Mouse (Mus musculus): ENCODE results near the gene Sspo. TPM values are rescaled to one million over a fixed set of nuclear protein-coding genes. Genes with fewer than 3 reads are reported as not detected.

The Sspo gene
- polyA plus RNA-seq, 1 experiment from 2014 or later: 0.46 TPM

- Histone ChIP-seq H3K4me1 (0 out of 2 replicates have a peak, but pooled peaks cover 3% of the 10 kb centered on the region), H3K9me3 (no peaks in the 10 kb centered on the region), H3K36me3 (replicated peaks) (peaks cover 13% of the 10 kb centered on the region), H3K27ac (no peak overlapping the region), H3K27me3 (replicated peaks) (no peaks in the 10 kb centered on the region), H3K4me3 (no peak overlapping the region), H3K9ac (no peak overlapping the region), H3K4me2 (no peak overlapping the region)
- 10% methylated on average over 2 of the region's 2 CpGs for WGBS
- ATAC-seq (replicated peaks): no peak; the same call in 1 of the 2 replicates
Measured at GRCm38 (mm10) chr6:48420647-48421046, 27.4 kb upstream of the Sspo start.

GRCm38 (mm10) chr6:48423336-48423735 is 24.7 kb upstream of the Sspo start:
- no peak for ATAC-seq (replicated peaks)
- Histone ChIP-seq H3K27me3 (replicated peaks) (no peaks in the 10 kb centered on the region), H3K9ac (no peak overlapping the region), H3K27ac (no peak overlapping the region), H3K9me3 (no peaks in the 10 kb centered on the region), H3K36me3 (replicated peaks) (no peaks in the 10 kb centered on the region), H3K4me1 (0 out of 2 replicates have a peak, but pooled peaks cover 3% of the 10 kb centered on the region), H3K4me2 (no peak overlapping the region), H3K4me3 (no peak overlapping the region)
- WGBS: 83% methylated on average over 3 of the region's 3 CpGs

GRCm38 (mm10) chr6:48424074-48424473 is 24.0 kb upstream of the Sspo start:
- no peak for ATAC-seq (replicated peaks)

DNA sequence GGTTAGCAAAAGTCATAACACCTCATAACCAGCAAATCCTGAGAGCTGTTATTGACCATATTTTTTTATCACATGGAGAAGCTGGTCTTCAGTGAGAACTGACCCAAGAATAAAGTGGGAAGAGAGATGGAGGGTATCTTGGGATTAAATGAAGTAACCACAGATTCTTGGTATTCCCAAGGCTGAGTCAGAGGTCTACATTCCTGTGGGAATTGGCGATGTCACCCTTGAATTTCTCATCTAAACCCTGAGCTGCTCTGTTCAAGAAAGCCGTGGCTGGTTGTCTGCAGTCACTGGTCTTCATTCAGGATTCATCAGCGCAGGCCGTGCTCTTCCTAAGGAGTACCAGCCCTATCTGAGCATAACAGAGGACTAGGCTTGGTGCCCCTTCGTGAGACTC is 21.1 kb upstream of the Sspo start:
- WGBS: 78% methylated on average over 5 of the region's 5 CpGs
- Histone ChIP-seq H3K4me1 (no peaks in the 10 kb centered on the region), H3K4me2 (no peak overlapping the region), H3K36me3 (replicated peaks) (no peaks in the 10 kb centered on the region), H3K9ac (no peak overlapping the region), H3K27ac (no peak overlapping the region), H3K27me3 (replicated peaks) (no peaks in the 10 kb centered on the region), H3K9me3 (no peaks in the 10 kb centered on the region), H3K4me3 (no peak overlapping the region)
- ATAC-seq (replicated peaks): no peak

More at GRCm38 (mm10) chr6:48424074-48424473, 24.0 kb upstream of the Sspo start:
- no peak overlapping the region for H3K27ac ChIP-seq
- no peak overlapping the region for H3K4me3 ChIP-seq
- no peaks in the 10 kb centered on the region for H3K27me3 ChIP-seq (replicated peaks)
- H3K4me1 ChIP-seq: 0 out of 2 replicates have a peak, but pooled peaks cover 3% of the 10 kb centered on the region
- WGBS: 68% methylated on average over 5 of the region's 5 CpGs
- H3K9me3 ChIP-seq: no peaks in the 10 kb centered on the region
- H3K4me2 ChIP-seq: no peak overlapping the region
- H3K9ac ChIP-seq: no peak overlapping the region
- H3K36me3 ChIP-seq (replicated peaks): no peaks in the 10 kb centered on the region

GRCm38 (mm10) chr6:48428769-48429557 is 19.1 kb upstream of the Sspo start:
- Histone ChIP-seq H3K4me2 (no peak overlapping the region), H3K4me3 (no peak overlapping the region), H3K9me3 (no peaks in the 10 kb centered on the region), H3K4me1 (no peaks in the 10 kb centered on the region), H3K27me3 (replicated peaks) (no peaks in the 10 kb centered on the region), H3K9ac (no peak overlapping the region), H3K36me3 (replicated peaks) (no peaks in the 10 kb centered on the region), H3K27ac (no peak overlapping the region)
- 73% methylated on average over 4 of the region's 4 CpGs for whole genome bisulfite sequencing
- ATAC-seq (replicated peaks): no peak; the same call in 1 of the 2 replicates

DNA sequence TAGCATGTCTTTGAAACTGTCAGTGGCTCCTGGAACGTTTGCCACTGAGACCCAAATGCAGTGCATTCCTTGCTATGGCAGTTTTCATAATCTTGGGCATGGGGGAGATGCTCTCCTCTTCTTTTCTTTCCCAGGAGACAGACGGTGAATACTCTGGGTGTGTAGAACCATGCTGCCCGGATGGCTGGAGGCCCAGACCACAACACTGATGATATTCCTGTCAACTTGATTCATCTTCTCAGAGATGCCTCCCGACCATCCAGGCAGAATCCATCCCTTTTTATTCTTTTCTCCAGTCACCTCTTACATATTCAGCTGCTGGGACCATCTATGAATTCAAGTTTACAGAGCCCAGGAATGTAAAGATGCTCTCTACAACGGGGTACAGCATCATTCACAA is 17.3 kb upstream of the Sspo start:
- 83% methylated on average over 5 of the region's 5 CpGs for WGBS
- Histone ChIP-seq H3K4me1 (no peaks in the 10 kb centered on the region), H3K4me3 (no peak overlapping the region), H3K36me3 (replicated peaks) (no peaks in the 10 kb centered on the region), H3K27me3 (replicated peaks) (no peaks in the 10 kb centered on the region), H3K4me2 (no peak overlapping the region), H3K9me3 (no peaks in the 10 kb centered on the region), H3K27ac (no peak overlapping the region), H3K9ac (no peak overlapping the region)
- ATAC-seq (replicated peaks): no peak

- Histone ChIP-seq H3K9ac (no peak overlapping the region), H3K4me2 (no peak overlapping the region), H3K27me3 (replicated peaks) (peaks cover 2% of the 10 kb centered on the region; the same call in 1 of the 2 replicates), H3K4me1 (peaks cover under 1% of the 10 kb centered on the region; the same call in 1 of the 2 replicates), H3K9me3 (no peaks in the 10 kb centered on the region), H3K4me3 (no peak overlapping the region), H3K27ac (no peak overlapping the region), H3K36me3 (replicated peaks) (no peaks in the 10 kb centered on the region)
- no peak for ATAC-seq (replicated peaks)
- 56% methylated on average over 12 of the region's 12 CpGs for WGBS
Measured at GRCm38 (mm10) chr6:48432893-48433816, 14.9 kb upstream of the Sspo start.

GRCm38 (mm10) chr6:48434651-48435050 is 13.4 kb upstream of the Sspo start:
- H3K27me3 ChIP-seq (replicated peaks): peaks cover 16% of the 10 kb centered on the region
- no peaks in the 10 kb centered on the region for H3K9me3 ChIP-seq
- H3K27ac ChIP-seq: no peak overlapping the region
- 58% methylated on average over 6 of the region's 6 CpGs for WGBS
- no peak for ATAC-seq (replicated peaks)
- H3K4me1 ChIP-seq: peaks cover 15% of the 10 kb centered on the region
- H3K9ac ChIP-seq: no peak overlapping the region
- H3K4me2 ChIP-seq: no peak overlapping the region
- H3K4me3 ChIP-seq: no peak overlapping the region
- H3K36me3 ChIP-seq (replicated peaks): 0 out of 2 replicates have a peak, but pooled peaks cover 2% of the 10 kb centered on the region

DNA sequence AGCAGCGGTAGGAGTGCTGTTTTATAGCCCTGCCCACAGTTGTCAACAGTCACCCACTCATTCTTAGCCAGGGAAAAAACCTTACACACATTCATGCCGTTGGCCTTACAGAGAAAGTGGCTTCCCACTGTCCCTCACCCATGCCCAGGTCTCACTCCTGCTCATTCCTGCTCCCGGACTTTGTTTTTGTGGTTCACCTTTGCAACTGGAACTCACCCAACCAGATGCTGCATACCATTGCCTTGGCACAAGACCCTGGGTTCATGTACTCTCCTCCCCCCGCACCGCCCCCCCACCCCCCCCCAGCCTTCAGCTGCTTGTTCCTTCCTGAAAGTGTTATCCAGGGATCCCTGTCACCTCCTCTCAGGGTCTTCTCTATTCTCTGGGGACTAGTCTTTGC is 12.9 kb upstream of the Sspo start:
- no peak overlapping the region for H3K27ac ChIP-seq
- no peaks in the 10 kb centered on the region for H3K9me3 ChIP-seq
- no peak for ATAC-seq (replicated peaks)
- no peak overlapping the region for H3K4me3 ChIP-seq
- H3K4me1 ChIP-seq: peaks cover 15% of the 10 kb centered on the region
- 72% methylated on average over 5 of the region's 5 CpGs for WGBS
- 0 out of 2 replicates have a peak, but pooled peaks cover 2% of the 10 kb centered on the region for H3K36me3 ChIP-seq (replicated peaks)
- H3K27me3 ChIP-seq (replicated peaks): peaks cover 20% of the 10 kb centered on the region
- H3K9ac ChIP-seq: no peak overlapping the region
- no peak overlapping the region for H3K4me2 ChIP-seq

DNA sequence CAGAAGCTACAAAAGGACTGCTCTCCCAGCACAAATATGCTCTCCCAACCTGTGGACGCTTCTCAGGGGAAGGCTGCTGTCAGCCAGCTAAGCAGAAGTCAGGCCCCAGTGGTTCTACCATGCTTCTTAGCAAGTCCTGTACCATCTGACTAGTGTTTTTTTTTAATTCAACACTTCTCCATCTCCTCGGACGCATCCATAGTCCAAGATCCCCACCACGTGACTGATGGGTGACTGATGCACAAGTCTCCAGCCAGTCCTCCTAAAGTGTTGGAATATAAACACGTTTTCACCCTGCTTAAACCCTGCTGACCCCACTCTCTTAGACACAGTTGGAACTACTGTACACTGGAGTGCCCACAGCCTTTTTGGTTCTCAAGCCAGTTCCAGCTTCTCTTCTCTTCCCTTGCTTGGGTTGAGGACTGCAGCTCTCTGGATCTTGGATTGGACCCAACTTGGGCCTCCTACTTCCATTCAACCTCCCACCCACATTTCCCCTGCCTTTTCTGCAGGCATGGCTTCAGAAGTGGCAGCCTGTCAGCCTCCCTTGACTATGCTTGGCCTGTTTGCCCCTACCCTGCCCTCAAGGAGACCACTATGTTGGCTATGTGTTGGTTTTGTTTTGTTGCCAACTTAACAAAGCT is 12.2 kb upstream of the Sspo start:
- Histone ChIP-seq H3K4me2 (no peak overlapping the region), H3K9me3 (no peaks in the 10 kb centered on the region), H3K4me1 (peaks cover 15% of the 10 kb centered on the region), H3K27ac (no peak overlapping the region), H3K27me3 (replicated peaks) (peaks cover 20% of the 10 kb centered on the region), H3K36me3 (replicated peaks) (0 out of 2 replicates have a peak, but pooled peaks cover 2% of the 10 kb centered on the region), H3K9ac (no peak overlapping the region), H3K4me3 (no peak overlapping the region)
- ATAC-seq (replicated peaks): no peak
- WGBS: 83% methylated on average over 5 of the region's 5 CpGs

- Histone ChIP-seq H3K4me1 (peaks cover 15% of the 10 kb centered on the region), H3K27me3 (replicated peaks) (peaks cover 20% of the 10 kb centered on the region), H3K4me2 (peak overlapping the region; percentile 42; the same call in 1 of the 2 replicates), H3K4me3 (no peak overlapping the region), H3K36me3 (replicated peaks) (0 out of 2 replicates have a peak, but pooled peaks cover 2% of the 10 kb centered on the region), H3K27ac (no peak overlapping the region), H3K9me3 (no peaks in the 10 kb centered on the region), H3K9ac (no peak overlapping the region)
- 39% methylated on average over 35 of the region's 35 CpGs for WGBS
- no peak for ATAC-seq (replicated peaks)
Measured at GRCm38 (mm10) chr6:48437679-48438376, 10.2 kb upstream of the Sspo start.

All from midbrain, embryonic 15.5 days (tissue).